Mouse (Mus musculus) liver, postnatal 0 days (tissue): ENCODE results near the gene Adap1. TPM values are rescaled to one million over a fixed set of nuclear protein-coding genes. Genes with fewer than 3 reads are reported as not detected.
"Not testable (repeated sequence)": the region's sequence is repeated elsewhere in the genome, so short reads cannot be mapped to it uniquely, and the experiment has no call there.

Source experiments
- ATAC-seq: fragments of 200-750 bp; cut with Nextera tagmentation; 2 replicates; pipeline ENCODE4 v1.8.0; 2017; ENCODE audit warnings: mild to moderate bottlenecking, moderate library complexity
- DNase-seq: peaks from one replicate; pipeline ENCODE4 v3.0.0-alpha.2; 2016
- H3K27ac ChIP-seq: fragments of 300-500 bp; sonication (generic); 2 replicates; pipeline ENCODE4 v1.5.1; 2014; ENCODE audit warnings: antibody characterized with exemption, moderate library complexity, mild to moderate bottlenecking, low read depth
- H3K27me3 ChIP-seq: fragments of 300-500 bp; sonication (generic); 2 replicates; pipeline ENCODE4 v1.6.1; 2014; ENCODE audit warnings: low read length, control low read depth, mixed read lengths; ENCODE audit not compliant: insufficient read depth
- H3K36me3 ChIP-seq: fragments of 300-500 bp; sonication (generic); replicated peaks from 2 replicates; pipeline ENCODE4 v1.6.1; 2014; ENCODE audit warnings: mild to moderate bottlenecking, control low read depth, low read length, moderate library complexity, mixed read lengths; ENCODE audit not compliant: insufficient read depth
- H3K4me1 ChIP-seq: fragments of 300-500 bp; sonication (generic); 2 replicates; pipeline ENCODE4 v1.6.1; 2014; ENCODE audit warnings: antibody characterized with exemption, mild to moderate bottlenecking, control low read depth; ENCODE audit not compliant: insufficient read depth
- H3K4me2 ChIP-seq: fragments of 300-500 bp; sonication (generic); 2 replicates; pipeline ENCODE4 v1.6.1; 2014; ENCODE audit warnings: low read depth, mild to moderate bottlenecking, low read length, moderate library complexity, mixed read lengths
- H3K4me3 ChIP-seq: fragments of 300-500 bp; sonication (generic); 2 replicates; pipeline ENCODE4 v1.5.1; 2014; ENCODE audit warnings: low read depth, low read length
- H3K9ac ChIP-seq: fragments of 300-500 bp; sonication (generic); replicated peaks from 2 replicates; pipeline ENCODE4 v1.6.1; 2014; ENCODE audit warnings: mild to moderate bottlenecking, moderate library complexity
- H3K9me3 ChIP-seq: fragments of 300-500 bp; sonication (generic); 2 replicates; pipeline ENCODE4 v1.6.1; 2016; ENCODE audit warnings: mild to moderate bottlenecking, control low read depth, low read length, mixed read lengths
- CTCF ChIP-seq: sonication (generic); IDR thresholded peaks from 2 replicates; pipeline ENCODE4 v1.5.1; 2016; ENCODE audit warnings: antibody characterized with exemption, low read depth
- EP300 ChIP-seq: IDR thresholded peaks from 2 replicates; pipeline ENCODE4 v1.6.1; 2016; ENCODE audit warnings: antibody characterized with exemption, low read depth, mild to moderate bottlenecking
- WGBS: fragments of 180-500 bp; shearing (Covaris S2); extraction: QIAGEN DNeasy Blood & Tissue Kit; methylation state at CpG from one replicate; pipeline ENCODE4 v1.1.7; 2014; ENCODE audit not compliant: insufficient replicate concordance; 5-methylcytosine and 5-hydroxymethylcytosine counted together
- polyA plus RNA-seq: library from polyadenylated mRNA; unstranded; fragments of >200 nt; fragmentation: Nextera tagmentation; extraction: Ambion mirVana; gene quantifications from 2 replicates; pipeline ENCODE4 v1.2.1, GENCODE M21; 2015

The Adap1 gene
- polyA plus RNA-seq, 1 experiment from 2014 or later = 3.7 TPM

- DNase-seq (no peak), ATAC-seq (no peak)
- Histone ChIP-seq H3K4me2 (no peak overlapping the region), H3K27me3 (no peaks in the 10 kb centered on the region), H3K9me3 (no peaks in the 10 kb centered on the region), H3K4me3 (no peak overlapping the region), H3K36me3 (peaks cover 30% of the 10 kb centered on the region), H3K9ac (no peak overlapping the region), H3K27ac (no peak overlapping the region), H3K4me1 (peaks cover 9% of the 10 kb centered on the region)
- TF ChIP-seq CTCF (no peak), EP300 (no peak)
- 78% methylated on average over 4 of the region's 4 CpGs for WGBS
Observed at GRCm38 (mm10) chr5:139335634-139336033, 10.2 kb upstream of the Adap1 start.

- H3K4me2 ChIP-seq, H3K9me3 ChIP-seq, H3K4me3 ChIP-seq, H3K9ac ChIP-seq, H3K27ac ChIP-seq, H3K4me1 ChIP-seq, ATAC-seq, H3K27me3 ChIP-seq, DNase-seq: not testable (repeated sequence)
- peaks cover 19% of the 10 kb centered on the region for H3K36me3 ChIP-seq
- 86% methylated on average over 10 of the region's 10 CpGs for WGBS
- TF ChIP-seq CTCF = peak; percentile 27
Observed at GRCm38 (mm10) chr5:139334394-139334793, 9.0 kb upstream of the Adap1 start.

- Histone ChIP-seq H3K4me1 (peaks cover 9% of the 10 kb centered on the region), H3K9ac (no peak overlapping the region), H3K4me3 (no peak overlapping the region), H3K4me2 (no peak overlapping the region), H3K36me3 (peaks cover 11% of the 10 kb centered on the region; the same call in 1 of the 2 replicates), H3K27ac (no peak overlapping the region), H3K27me3 (no peaks in the 10 kb centered on the region), H3K9me3 (no peaks in the 10 kb centered on the region)
- DNase-seq = no peak
- TF ChIP-seq EP300 = no peak
- TF ChIP-seq CTCF = no peak
- no peak for ATAC-seq
- 89% methylated on average over 16 of the region's 16 CpGs for WGBS
Observed at GRCm38 (mm10) chr5:139333301-139334013, 8.0 kb upstream of the Adap1 start.

GRCm38 (mm10) chr5:139332590-139333272 lies 7.3 kb upstream of the Adap1 start:
- no peak overlapping the region for H3K4me2 ChIP-seq
- H3K9ac ChIP-seq = peak overlapping the region; percentile 38; the same call in 1 of the 2 replicates
- no peaks in the 10 kb centered on the region for H3K9me3 ChIP-seq
- peaks cover 9% of the 10 kb centered on the region for H3K4me1 ChIP-seq
- no peak overlapping the region for H3K27ac ChIP-seq
- WGBS = 59% methylated on average over 8 of the region's 8 CpGs
- no peak for TF ChIP-seq CTCF
- TF ChIP-seq EP300 = no peak
- DNase-seq (no peak), ATAC-seq (no peak)
- no peak overlapping the region for H3K4me3 ChIP-seq
- H3K36me3 ChIP-seq = peaks cover 5% of the 10 kb centered on the region; the same call in 1 of the 2 replicates
- H3K27me3 ChIP-seq = no peaks in the 10 kb centered on the region

GRCm38 (mm10) chr5:139331742-139332141 lies 6.3 kb upstream of the Adap1 start:
- peak; percentile 87 for DNase-seq
- TF ChIP-seq EP300 = no peak
- peak; percentile 98 for TF ChIP-seq CTCF
- Histone ChIP-seq H3K4me1 (peaks cover 9% of the 10 kb centered on the region), H3K27me3 (no peaks in the 10 kb centered on the region), H3K9ac (no peak overlapping the region), H3K4me2 (no peak overlapping the region), H3K9me3 (no peaks in the 10 kb centered on the region), H3K27ac (no peak overlapping the region), H3K4me3 (no peak overlapping the region), H3K36me3 (0 out of 2 replicates have a peak, but pooled peaks cover 5% of the 10 kb centered on the region)
- WGBS = 17% methylated on average over 8 of the region's 8 CpGs
- peak; percentile 35; the same call in 1 of the 2 replicates for ATAC-seq

GRCm38 (mm10) chr5:139330766-139331165 lies 5.3 kb upstream of the Adap1 start:
- H3K4me1 ChIP-seq = peaks cover 12% of the 10 kb centered on the region
- no peak overlapping the region for H3K27ac ChIP-seq
- 73% methylated on average over 7 of the region's 7 CpGs for WGBS
- H3K27me3 ChIP-seq = no peaks in the 10 kb centered on the region
- H3K4me2 ChIP-seq = no peak overlapping the region
- no peaks in the 10 kb centered on the region for H3K36me3 ChIP-seq
- H3K9ac ChIP-seq = no peak overlapping the region
- no peak overlapping the region for H3K4me3 ChIP-seq
- no peaks in the 10 kb centered on the region for H3K9me3 ChIP-seq
- DNase-seq (no peak), ATAC-seq (no peak)
- no peak for TF ChIP-seq EP300
- TF ChIP-seq CTCF = no peak
